Mouse (Mus musculus) lung, embryonic 16.5 days (tissue): ENCODE measurements around the gene Vstm4. TPM values are rescaled to one million over a fixed set of nuclear protein-coding genes. Genes with fewer than 3 reads are reported as not detected.

Experiments used
- ATAC-seq: fragments of 200-750 bp; cut with Nextera tagmentation; 2 replicates; pipeline ENCODE4 v1.8.0; 2017; ENCODE audit warnings: low read depth, mild to moderate bottlenecking, moderate library complexity
- H3K27ac ChIP-seq: fragments of 300-500 bp; sonication (generic); 2 replicates; pipeline ENCODE4 v1.5.1; 2014; ENCODE audit warnings: mild to moderate bottlenecking, control low read depth, low read length
- H3K27me3 ChIP-seq: fragments of 300-500 bp; sonication (generic); 2 replicates; pipeline ENCODE4 v1.6.1; 2014; ENCODE audit warnings: low read depth, low read length, mixed read lengths; ENCODE audit not compliant: control insufficient read depth, insufficient read depth
- H3K36me3 ChIP-seq: fragments of 300-500 bp; sonication (generic); 2 replicates; pipeline ENCODE4 v1.6.1; 2014; ENCODE audit warnings: low read length; ENCODE audit not compliant: control insufficient read depth, insufficient read depth
- H3K4me1 ChIP-seq: fragments of 300-500 bp; sonication (generic); replicated peaks from 2 replicates; pipeline ENCODE4 v1.6.1; 2014; ENCODE audit warnings: low read length, mixed read lengths; ENCODE audit not compliant: control insufficient read depth, insufficient read depth
- H3K4me2 ChIP-seq: fragments of 300-500 bp; sonication (generic); 2 replicates; pipeline ENCODE4 v1.6.1; 2014; ENCODE audit warnings: low read depth, low read length, control low read depth
- H3K4me3 ChIP-seq: fragments of 300-500 bp; sonication (generic); 2 replicates; pipeline ENCODE4 v1.5.1; 2014; ENCODE audit warnings: mild to moderate bottlenecking, low read length, control low read depth
- H3K9ac ChIP-seq: fragments of 300-500 bp; sonication (generic); 2 replicates; pipeline ENCODE4 v1.6.1; 2014; ENCODE audit warnings: low read length, control low read depth
- H3K9me3 ChIP-seq: fragments of 300-500 bp; sonication (generic); 2 replicates; pipeline ENCODE4 v1.6.1; 2016; ENCODE audit warnings: low read length; ENCODE audit not compliant: control insufficient read depth
- WGBS: fragments of 180-500 bp; shearing (Covaris S2); extraction: QIAGEN DNeasy Blood & Tissue Kit; methylation state at CpG from one replicate; pipeline ENCODE4 v1.1.7; 2014; 5-methylcytosine and 5-hydroxymethylcytosine counted together
- polyA plus RNA-seq: library from polyadenylated mRNA; unstranded; fragments of >200 nt; fragmentation: Nextera tagmentation; extraction: Ambion mirVana; gene quantifications from 2 replicates; pipeline ENCODE4 v1.2.1, GENCODE M21; 2015

Gene Vstm4
- 67.3 and 72.1 TPM in 2 replicates for polyA plus RNA-seq

- H3K4me2 ChIP-seq = peak within 1 kb of the TSS; percentile 67
- H3K27ac ChIP-seq = peak within 1 kb of the TSS; percentile 82
- peak; percentile 77 for ATAC-seq
- peaks cover 18% of the 10 kb centered on the region for H3K4me1 ChIP-seq
- H3K27me3 ChIP-seq = peaks cover 2% of the 10 kb centered on the region; the same call in 1 of the 2 replicates
- WGBS = under 1% methylated on average over 58 of the region's 68 CpGs
- H3K36me3 ChIP-seq = no peaks in the 10 kb centered on the region
- peak within 1 kb of the TSS; percentile 64 for H3K4me3 ChIP-seq
- peak within 1 kb of the TSS; percentile 82 for H3K9ac ChIP-seq
- H3K9me3 ChIP-seq = no peaks in the 10 kb centered on the region
Measured at GRCm38 (mm10) chr14:32856681-32857328, at the start of gene Vstm4. Vstm4 (plus strand) TSS chr14:32856756.

- ATAC-seq = no peak
- no peak overlapping the region for H3K4me3 ChIP-seq
- H3K36me3 ChIP-seq = no peaks in the 10 kb centered on the region
- no peaks in the 10 kb centered on the region for H3K27me3 ChIP-seq
- no peak overlapping the region for H3K27ac ChIP-seq
- H3K9ac ChIP-seq = no peak overlapping the region
- no peak overlapping the region for H3K4me2 ChIP-seq
- H3K9me3 ChIP-seq = no peaks in the 10 kb centered on the region
- H3K4me1 ChIP-seq = peaks cover 3% of the 10 kb centered on the region; the same call in 1 of the 2 replicates
Measured at GRCm38 (mm10) chr14:32810111-32810510, 46.4 kb upstream of the Vstm4 start.

GRCm38 (mm10) chr14:32812429-32812828, 44.1 kb upstream of the Vstm4 start:
- Histone ChIP-seq H3K27me3 (no peaks in the 10 kb centered on the region), H3K4me1 (peaks cover 4% of the 10 kb centered on the region; the same call in 1 of the 2 replicates), H3K9ac (no peak overlapping the region), H3K36me3 (no peaks in the 10 kb centered on the region), H3K4me3 (no peak overlapping the region), H3K4me2 (no peak overlapping the region), H3K9me3 (no peaks in the 10 kb centered on the region), H3K27ac (no peak overlapping the region)
- WGBS = 62% methylated on average over 6 of the region's 6 CpGs
- no peak for ATAC-seq

GRCm38 (mm10) chr14:32814961-32815360, 41.6 kb upstream of the Vstm4 start:
- Histone ChIP-seq H3K27me3 (no peaks in the 10 kb centered on the region), H3K4me1 (peaks cover 13% of the 10 kb centered on the region), H3K27ac (peak overlapping the region; percentile 25; the same call in 1 of the 2 replicates), H3K4me2 (no peak overlapping the region), H3K4me3 (no peak overlapping the region), H3K9me3 (no peaks in the 10 kb centered on the region), H3K9ac (no peak overlapping the region), H3K36me3 (no peaks in the 10 kb centered on the region)
- WGBS = 41% methylated on average over 4 of the region's 4 CpGs
- 0 out of 2 replicates have a peak, but pooled peaks have one; percentile 21 for ATAC-seq

DNA sequence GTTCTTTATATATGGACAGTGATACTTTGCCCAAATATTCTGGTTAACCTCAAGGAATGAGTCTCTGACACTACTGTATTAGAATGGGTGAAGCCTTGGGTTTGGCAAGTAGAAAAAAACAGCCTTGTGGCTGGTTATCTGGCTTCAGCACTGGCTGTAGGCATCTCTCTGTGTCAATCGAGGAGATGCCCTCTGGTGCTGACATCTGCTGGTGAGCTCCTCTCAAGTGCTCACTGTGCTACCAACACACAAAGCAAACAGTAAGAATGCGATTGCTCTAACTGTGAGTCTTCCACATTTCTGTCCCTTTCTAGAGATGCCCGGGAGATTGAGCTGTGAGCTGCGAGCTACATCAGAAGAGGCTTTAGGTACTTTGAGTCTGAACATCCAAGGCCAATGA, 40.0 kb upstream of the Vstm4 start:
- no peak overlapping the region for H3K27ac ChIP-seq
- no peak overlapping the region for H3K4me3 ChIP-seq
- H3K9ac ChIP-seq = no peak overlapping the region
- no peaks in the 10 kb centered on the region for H3K36me3 ChIP-seq
- no peak for ATAC-seq
- H3K9me3 ChIP-seq = no peaks in the 10 kb centered on the region
- WGBS = 67% methylated on average over 4 of the region's 4 CpGs
- no peaks in the 10 kb centered on the region for H3K27me3 ChIP-seq
- H3K4me1 ChIP-seq = peaks cover 13% of the 10 kb centered on the region
- no peak overlapping the region for H3K4me2 ChIP-seq

GRCm38 (mm10) chr14:32817258-32817657, 39.3 kb upstream of the Vstm4 start:
- Histone ChIP-seq H3K27me3 (no peaks in the 10 kb centered on the region), H3K4me1 (peaks cover 13% of the 10 kb centered on the region), H3K27ac (peak overlapping the region; percentile 25; the same call in 1 of the 2 replicates), H3K4me2 (no peak overlapping the region), H3K9ac (no peak overlapping the region), H3K36me3 (no peaks in the 10 kb centered on the region), H3K4me3 (no peak overlapping the region), H3K9me3 (no peaks in the 10 kb centered on the region)
- WGBS = 39% methylated on average over 7 of the region's 7 CpGs
- ATAC-seq = peak; percentile 64

GRCm38 (mm10) chr14:32819297-32819696, 37.3 kb upstream of the Vstm4 start:
- no peak overlapping the region for H3K4me3 ChIP-seq
- H3K9me3 ChIP-seq = no peaks in the 10 kb centered on the region
- H3K4me1 ChIP-seq = peaks cover 19% of the 10 kb centered on the region
- H3K27ac ChIP-seq = no peak overlapping the region
- no peak overlapping the region for H3K4me2 ChIP-seq
- no peaks in the 10 kb centered on the region for H3K27me3 ChIP-seq
- no peaks in the 10 kb centered on the region for H3K36me3 ChIP-seq
- ATAC-seq = 0 out of 2 replicates have a peak, but pooled peaks have one; percentile 11
- 29% methylated on average over 1 of the region's 1 CpGs for WGBS
- no peak overlapping the region for H3K9ac ChIP-seq

DNA sequence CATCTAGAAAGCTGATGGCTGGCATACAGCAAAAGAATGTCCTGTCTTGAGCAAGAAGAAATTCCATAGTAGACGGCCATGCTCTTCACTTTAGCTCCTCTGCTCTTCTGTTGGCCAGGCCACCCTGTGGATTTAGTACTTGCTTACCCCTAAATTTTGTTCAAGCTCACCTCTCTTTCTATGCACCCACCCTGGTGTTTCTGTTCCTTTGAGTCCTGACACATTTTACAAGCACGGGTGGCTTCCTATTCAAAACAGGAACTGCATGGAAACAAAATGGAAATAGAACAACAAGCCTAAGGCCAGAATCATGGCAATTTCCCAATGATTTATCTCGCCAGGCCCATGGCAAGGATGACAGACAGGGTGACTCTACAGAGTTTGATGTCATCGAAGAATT, 33.7 kb upstream of the Vstm4 start:
- ATAC-seq = no peak
- Histone ChIP-seq H3K27me3 (no peaks in the 10 kb centered on the region), H3K9me3 (no peaks in the 10 kb centered on the region), H3K4me3 (no peak overlapping the region), H3K4me1 (peaks cover 46% of the 10 kb centered on the region), H3K4me2 (no peak overlapping the region), H3K9ac (no peak overlapping the region), H3K27ac (no peak overlapping the region), H3K36me3 (no peaks in the 10 kb centered on the region)
- WGBS = 75% methylated on average over 4 of the region's 4 CpGs

GRCm38 (mm10) chr14:32823861-32824260, 32.7 kb upstream of the Vstm4 start:
- Histone ChIP-seq H3K27me3 (no peaks in the 10 kb centered on the region), H3K36me3 (no peaks in the 10 kb centered on the region), H3K4me2 (no peak overlapping the region), H3K27ac (0 out of 2 replicates have a peak overlapping the region, but pooled peaks have one; percentile 12), H3K4me1 (peaks cover 47% of the 10 kb centered on the region), H3K4me3 (no peak overlapping the region), H3K9ac (no peak overlapping the region), H3K9me3 (no peaks in the 10 kb centered on the region)
- 47% methylated on average over 3 of the region's 3 CpGs for WGBS
- no peak for ATAC-seq
